Mouse (Mus musculus): Measurements from ENCODE around the gene Gabrb1. TPM values are rescaled to one million over a fixed set of nuclear protein-coding genes. Genes with fewer than 3 reads are reported as not detected.

The Gabrb1 gene
- total RNA-seq, 2 experiments from 2014 or later, result not detected

DNA sequence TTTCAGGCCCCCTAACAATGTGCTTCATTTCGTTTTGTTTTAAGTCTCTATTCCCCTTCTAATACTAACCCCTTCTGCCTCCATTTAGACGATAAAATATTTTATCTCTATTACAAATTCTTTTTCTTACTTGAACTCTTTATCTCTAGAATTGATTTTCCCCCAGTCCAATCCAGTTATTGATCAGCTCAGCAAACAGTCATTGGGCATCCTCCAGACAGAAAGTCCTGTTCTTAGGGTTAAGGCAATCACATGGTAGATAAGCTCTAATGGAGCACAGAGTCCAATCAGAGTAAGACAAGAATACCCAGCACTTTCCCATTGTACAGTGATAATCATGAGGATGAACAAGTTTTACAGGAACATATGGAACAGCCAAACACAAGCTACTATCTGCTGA lies 172.4 kb downstream of the Gabrb1 start:
- no peak for DNase-seq

DNA sequence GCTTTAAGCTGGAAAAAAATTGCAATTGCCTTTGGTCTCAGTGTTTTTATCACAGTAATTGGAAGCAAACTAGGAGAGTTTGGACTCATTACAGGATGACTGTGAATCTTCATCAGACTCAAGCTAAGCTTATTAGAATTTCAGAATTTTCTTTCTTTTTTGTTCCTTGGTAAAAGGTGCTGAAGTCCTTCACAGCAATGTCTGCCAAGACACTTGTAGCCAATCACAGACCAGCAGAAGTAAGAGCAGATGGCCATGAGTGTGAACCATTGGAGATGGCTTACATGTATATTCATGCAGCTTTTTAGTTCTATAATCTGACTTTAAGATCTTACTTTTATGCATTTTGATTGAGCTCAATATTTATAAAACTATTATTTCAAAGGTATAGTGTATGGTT lies 184.3 kb downstream of the Gabrb1 start:
- DNase-seq, result no peak

DNA sequence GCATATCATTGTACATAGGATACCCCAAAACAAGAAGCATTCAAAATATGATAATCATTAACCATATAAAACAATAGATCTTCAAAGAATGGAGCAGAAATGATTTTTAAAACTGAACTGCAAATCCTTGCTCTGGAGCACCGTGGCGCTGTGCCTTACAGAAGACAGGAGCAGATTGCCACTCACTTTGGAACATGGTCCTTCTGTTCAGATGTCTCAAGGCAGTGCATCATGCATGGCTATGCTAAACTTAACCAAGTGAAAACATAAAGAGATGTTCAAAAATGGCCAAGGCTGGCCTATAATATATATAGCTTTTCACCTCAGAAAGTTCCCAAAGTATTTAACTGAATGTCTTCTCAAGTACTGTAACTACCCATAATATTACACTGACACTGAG lies 240.3 kb downstream of the Gabrb1 start:
- no peak for DNase-seq

DNA sequence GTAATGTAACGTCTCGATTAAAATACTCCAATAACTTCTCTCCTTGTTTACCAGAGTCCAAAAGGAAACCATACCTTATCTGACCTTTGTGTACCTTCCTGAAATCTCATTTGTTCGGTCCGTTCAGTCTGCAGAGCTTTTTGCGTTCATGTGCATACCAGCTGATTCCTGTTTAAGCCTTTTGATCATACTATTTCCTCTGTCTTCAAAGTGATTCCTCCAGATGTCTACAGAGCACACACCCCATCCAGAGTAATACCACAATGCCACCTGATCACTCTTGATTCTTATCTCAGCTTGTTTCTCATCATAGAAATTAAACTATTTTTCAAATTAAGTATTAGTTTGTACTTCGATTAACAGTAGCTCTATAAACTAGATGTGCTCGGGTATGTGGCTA lies 245.5 kb downstream of the Gabrb1 start:
- DNase-seq, result no peak

DNA sequence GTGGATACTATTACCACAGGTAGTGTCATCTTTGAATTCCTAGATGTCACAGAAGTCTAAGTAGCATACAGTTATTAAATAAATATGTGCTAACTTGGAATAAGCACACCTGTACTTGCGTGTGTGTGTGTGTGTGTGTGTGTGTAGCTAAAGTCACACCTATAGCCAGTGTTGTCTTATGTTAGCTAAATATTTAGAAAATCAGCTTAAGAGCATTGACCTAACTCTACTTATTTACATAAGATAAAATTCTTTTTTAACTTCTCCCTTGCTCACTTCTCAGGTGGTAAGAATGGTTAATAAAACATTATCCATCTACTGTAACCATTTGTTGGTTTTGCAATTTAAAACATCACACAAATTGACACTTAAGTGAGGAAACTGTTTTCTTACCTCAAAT lies 256.1 kb downstream of the Gabrb1 start:
- DNase-seq, result no peak

DNA sequence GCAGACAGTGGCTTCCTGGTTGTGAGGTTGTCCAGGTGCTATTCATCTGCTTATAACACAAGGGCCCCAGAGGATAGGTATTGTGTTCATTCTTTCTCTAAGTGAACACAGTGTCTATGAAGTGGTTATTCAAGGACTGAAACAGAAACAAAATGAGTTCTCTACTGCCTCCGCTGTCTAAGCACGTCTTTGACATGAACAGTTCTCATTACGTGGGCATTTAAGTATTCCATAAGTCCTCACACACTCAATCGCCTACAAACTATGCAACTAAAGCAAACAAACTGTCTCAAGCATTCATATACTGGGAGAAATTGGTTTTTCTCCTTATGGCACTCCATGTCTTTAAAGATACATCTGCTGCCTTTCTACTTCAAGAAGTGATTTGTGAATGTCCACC lies 257.8 kb downstream of the Gabrb1 start:
- DNase-seq, result no peak

DNA sequence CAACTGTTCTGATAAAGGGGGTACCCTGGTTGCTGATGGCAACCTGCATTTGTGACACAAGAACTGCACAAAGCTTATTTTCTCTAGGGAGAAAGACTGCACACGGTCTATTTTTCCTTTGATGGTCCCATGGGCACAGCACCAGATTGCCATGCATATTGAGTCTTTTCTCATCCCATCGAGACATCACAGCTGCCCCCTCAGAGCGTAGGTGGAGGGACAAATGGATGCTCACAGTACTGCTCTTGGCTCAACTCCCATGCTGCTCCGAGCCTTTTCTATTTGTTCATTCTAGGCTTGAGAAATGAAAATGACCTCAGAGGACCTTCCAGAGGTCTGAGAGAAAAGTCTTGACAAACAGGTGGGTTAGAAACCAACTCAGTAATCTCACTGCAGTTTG lies 259.3 kb downstream of the Gabrb1 start:
- DNase-seq, result no peak

DNA sequence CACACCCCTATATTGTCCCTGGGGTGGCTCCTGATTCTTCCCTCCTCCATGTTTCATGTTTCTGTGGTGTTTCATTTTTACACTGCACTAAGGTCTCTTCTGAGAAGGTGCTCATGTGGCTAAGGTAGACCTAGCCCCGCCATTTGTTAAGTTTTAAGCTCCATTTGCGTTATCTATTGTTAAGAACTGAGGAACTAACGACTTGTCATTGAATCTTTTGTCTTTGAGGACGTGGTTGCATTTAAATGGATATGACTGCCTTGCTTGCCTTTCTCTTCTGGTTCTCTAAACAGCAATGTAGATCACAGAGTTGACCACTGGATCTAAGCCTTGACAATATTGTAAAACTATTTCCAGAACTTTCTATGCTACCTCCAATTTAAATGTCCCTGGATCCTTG lies 265.7 kb downstream of the Gabrb1 start:
- DNase-seq, result no peak

DNA sequence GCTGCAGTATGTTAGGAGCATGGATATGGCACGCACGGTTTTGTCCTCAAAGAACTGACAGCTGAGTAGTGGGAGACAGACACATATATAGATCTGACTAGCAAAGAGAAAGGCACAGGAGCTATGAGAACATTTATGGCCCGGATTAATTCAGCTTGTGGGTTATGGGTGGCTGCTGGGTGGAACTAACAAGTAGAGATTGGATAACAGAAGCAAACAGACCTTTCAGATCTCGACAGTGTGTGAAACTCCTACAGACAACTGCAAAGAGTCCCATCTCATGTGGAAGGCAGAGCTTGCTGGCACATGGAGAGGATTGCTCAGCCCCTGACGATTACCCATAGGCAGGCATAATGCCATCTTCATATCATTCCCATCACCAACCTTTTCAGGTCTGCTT lies 268.4 kb downstream of the Gabrb1 start:
- DNase-seq, result no peak

DNA sequence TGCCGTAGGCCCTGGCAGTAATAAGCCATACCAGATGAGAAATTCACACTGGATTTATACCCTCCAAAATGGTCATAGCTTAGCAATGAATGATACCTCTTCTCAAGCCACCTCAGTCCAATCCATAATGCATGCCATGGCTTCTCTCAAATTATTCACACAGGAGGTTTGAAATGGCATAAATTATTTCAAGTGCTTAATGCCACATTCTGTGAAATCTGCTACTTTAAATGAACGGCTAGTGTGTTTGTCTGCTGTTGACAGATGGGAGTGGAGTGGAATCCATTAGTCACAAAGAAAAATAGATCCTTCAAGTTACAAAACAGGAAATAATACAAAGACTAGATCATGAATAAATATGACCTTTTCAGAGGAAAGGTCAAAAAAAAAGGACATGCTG lies 272.1 kb downstream of the Gabrb1 start:
- no peak for DNase-seq

DNA sequence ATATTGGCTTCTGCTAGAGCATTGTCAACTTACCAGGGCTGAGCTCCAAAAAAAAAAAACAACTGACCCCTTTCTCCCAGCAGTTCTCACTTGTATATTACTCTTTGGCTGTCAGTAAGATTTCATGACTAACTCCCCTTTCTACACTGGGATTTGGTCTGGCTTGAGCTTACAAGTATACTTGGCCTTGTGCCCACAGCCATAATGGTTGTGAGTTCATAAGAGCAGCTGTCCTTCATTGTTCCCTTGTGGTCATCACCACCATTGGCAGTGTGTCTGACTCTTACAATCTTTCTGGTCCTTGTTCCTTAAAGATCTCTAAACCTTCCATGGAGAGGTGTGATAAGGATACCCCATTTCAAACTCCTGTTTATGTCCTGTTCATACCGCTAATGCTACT lies 293.5 kb downstream of the Gabrb1 start:
- no peak for DNase-seq

DNA sequence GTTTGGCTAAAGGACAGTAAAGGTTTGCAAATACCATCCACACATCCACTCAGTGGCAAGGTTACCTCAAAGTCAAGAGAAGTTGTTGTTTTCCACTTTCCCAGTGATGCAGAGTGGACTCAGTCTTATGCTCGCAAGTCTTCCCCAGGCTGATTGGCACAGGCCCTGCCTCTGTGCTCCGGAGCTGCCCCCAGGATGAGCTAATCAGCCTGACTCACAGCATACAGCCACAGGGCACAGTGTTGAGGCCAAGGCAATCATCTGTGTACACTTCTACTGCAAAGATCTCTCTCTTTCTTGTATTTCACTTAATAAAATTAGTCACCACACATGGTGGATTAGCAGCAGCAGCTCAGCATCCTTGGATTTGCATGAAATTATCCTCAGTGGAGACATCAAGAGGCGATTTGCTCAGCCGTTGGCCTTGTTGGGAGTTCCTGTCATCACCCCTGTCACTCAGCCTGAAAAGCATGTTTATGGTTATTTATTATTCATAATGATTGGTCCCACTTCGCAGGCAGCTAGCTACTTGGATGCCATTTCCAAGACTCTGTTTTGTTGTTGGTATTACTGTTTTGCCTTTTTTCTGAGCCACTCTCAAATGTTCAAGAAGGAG lies 297.3 kb downstream of the Gabrb1 start:
- no peak for DNase-seq

DNA sequence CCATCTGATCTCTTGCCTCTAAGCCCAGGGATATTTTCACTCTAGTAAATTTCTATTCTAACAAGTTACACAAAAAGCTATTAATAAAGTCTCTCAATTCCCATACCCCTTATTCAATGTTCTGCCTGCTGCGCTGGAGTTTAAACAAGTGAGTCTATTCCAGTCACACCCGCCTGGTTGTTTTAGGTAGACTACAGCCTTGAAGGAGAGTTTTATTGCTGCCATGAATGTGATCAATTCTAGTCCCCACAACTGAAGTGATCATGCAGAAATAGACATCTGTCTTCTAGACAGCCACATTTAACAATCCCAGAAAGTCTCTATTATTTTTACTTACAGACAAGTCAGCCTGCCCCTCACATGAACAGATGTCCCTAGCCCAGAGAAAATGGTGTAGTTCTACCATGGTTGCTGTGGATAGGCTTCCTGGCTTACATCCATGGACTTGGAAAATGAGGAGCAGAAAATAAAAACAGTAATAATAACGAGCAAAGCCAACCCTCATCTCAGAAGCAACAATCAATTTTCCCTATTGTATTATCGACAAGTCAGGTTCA lies 307.0 kb downstream of the Gabrb1 start:
- DNase-seq, result no peak

DNA sequence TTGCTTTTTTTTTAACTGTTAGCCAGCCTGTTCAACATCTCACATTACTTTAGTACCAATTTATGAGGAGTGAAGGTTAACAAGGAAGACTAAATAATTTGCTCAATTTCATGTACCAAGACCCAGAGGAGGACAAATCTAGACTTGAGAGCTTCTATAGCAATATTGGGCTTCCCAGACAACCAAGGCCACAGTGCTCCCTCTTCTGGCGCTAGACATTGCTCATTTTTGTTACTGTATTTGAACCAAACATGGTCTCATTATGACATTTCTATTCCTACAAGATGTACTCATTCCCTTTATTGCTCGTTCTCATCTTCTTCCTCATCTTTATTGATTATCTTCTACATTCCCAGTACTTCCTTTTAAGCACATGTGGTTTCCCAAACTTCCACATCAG lies 307.6 kb downstream of the Gabrb1 start:
- DNase-seq, result no peak

DNA sequence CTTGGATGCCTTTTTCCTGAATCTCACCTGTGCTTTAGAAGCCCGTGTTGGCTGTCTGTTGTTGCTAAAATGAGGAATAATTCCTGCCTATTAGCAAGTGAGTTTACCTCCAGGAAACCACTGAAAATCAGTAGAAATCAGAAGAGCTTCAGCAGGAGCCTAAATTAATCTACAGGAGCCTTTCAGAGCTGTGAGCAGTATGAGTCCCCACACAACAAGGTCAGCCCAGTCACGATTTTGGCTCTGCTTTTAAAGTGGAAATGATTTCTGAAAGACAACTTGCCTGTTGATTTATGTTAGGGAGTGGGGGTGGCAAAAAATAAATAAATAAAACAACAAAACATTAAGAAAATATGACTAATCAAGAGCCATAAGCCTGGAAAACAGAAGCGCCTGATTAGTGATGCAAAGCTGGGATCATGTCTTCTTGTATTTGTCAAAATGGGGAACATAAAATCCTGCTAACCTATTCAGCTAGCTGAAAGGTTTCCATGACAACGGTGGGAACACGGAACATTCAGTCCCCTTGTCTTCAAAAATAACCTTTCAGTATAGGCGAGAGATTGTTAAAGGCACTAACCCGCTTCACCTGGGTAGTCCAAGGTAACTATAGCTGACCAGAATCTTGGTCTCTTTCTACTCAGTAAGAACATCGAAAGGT lies 312.4 kb downstream of the Gabrb1 start:
- no peak for DNase-seq

DNA sequence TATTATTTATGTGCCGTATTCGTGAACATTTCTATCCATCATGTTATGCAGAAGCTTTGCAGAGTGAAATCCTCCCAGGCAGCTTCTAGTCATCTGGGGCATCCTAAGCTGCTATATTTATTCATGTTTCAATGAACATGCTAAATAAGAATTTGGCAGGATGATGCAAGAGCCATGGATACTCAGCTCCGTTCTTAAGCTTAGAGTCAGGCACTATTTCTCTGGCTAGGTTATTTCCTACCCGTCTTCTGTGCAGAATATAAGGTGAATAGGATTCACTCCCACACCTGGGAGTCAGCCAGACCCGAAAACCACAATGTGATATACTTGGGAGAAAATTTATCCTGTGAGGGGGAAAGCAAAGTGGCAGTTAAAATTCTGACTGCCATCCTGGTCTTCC lies 314.9 kb downstream of the Gabrb1 start:
- no peak for DNase-seq

DNA sequence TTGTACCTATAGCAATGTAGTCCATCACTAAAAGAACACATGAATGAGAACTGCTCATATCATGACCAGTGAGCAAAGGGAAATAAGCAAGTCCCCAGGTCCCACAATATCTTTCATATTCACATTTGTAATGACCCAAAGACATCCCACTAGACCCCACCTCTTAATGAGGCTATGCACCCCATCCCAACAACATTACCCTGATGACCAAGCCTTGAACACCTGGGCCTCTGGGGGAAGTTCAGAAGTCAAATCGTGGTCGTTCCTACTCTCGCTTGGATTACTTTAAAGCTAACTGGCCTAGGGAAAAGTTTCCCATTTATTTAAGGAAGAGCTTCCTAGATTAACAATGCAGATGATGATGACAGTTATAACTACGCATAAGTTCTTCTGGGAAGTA lies 318.2 kb downstream of the Gabrb1 start:
- no peak for DNase-seq

DNA sequence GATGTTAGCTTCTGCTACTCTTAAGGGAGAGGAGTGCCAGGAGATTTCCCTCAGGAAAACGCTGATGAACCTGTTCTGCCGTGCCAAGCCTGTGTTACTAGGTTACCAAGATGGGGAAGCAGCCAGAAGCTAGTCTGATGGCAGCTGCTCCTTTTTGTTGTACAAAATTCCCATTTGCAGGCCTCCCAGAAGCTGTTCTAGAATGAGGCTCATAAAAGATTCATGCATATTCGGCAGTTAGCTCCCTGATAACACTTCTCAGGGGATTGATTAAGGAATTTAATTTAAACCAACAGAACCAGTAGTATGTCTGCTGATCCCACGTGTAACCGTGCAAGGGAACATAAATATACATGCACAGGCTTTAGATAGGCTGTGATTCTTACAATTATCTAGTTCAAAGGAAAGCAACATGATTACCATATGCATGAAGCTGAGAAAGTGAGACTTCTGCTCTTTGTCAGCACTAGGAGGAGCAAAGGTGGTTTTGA lies 318.7 kb downstream of the Gabrb1 start:
- no peak for DNase-seq

DNA sequence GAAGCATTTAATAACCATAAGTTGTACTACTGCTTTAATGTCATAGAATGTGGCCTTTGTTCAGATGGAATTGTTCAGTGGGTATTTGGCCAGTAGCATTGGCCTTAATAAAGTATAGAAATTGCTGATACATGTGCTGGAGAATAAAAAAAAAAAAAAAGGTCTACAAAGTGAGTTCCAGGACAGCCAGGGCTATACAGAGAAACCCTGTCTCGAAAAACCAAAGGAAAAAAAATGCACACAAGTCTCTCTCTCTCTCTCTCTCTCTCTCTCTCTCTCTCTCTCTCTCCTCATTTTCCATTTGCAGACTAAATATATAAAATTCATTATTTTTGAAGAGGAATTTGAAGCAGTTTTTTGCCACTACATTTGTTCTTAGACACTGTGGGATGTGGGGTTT lies 328.6 kb downstream of the Gabrb1 start:
- no peak for DNase-seq

DNA sequence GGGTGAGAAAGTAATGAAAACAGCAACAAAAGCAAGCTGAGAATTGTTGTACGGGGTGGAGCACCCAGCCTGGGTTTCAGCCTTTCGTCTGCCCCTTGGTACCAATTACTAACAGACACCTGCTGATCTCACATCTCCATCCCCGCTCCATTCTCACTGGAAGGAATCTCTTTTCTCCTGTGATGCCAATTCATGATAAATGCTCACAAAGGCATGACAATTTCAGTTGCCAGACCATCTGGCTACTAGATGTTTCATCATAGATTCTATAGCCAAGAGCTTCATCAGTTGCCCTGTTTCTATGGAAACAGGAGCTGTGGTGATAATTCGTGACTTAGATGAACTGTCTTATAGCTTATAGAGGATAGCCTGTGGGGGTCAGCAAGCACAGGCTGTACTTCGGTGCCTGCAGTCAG lies 329.1 kb downstream of the Gabrb1 start:
- no peak for DNase-seq

DNA sequence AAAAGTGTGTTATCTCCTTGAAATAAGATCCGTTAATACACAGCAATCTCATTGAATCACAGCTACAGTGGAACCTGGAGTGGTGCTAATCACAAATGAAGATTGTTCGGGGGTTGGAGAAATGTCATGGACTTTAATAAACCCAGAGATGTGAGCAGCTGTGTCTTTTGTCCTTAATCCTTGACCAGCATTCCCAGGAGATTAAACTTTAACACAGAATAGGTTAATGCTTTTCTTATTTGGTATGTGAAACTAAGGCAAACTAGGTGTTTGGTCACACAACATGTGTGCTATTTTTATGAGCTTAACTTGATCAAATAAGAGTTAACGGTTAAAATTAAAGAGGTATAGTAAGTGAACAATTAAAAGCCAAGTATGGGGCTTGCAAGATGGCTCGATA lies 341.6 kb downstream of the Gabrb1 start:
- DNase-seq, result no peak

DNA sequence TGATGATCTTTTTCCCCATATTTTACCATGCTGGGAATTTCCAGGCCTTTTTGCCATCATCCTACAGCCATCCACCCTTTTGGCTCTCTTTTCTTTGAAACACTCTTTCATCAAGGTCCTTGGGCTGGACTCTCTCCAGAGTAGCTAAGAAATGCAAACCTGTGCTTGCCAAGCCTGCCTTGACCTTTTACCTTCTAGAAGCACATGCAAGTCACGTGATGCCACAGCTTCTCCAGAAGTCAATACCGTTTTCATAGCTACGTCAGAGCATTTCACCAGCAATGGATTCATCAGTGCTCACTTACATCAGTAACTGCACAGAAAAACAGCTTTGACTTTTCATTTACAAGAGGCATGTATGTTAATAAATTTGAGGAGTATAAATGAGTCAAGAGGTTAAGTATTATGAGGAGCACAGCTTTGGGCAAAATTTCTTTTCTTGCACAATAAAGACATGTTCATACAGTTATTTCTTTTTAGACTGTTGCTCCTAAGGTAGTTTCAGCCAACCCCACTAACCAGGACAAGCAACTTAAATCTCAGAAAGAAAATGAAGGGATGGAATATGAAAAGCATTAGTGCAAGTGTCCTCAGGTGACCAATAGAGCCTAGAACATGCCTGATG lies 346.0 kb downstream of the Gabrb1 start:
- no peak for DNase-seq

DNA sequence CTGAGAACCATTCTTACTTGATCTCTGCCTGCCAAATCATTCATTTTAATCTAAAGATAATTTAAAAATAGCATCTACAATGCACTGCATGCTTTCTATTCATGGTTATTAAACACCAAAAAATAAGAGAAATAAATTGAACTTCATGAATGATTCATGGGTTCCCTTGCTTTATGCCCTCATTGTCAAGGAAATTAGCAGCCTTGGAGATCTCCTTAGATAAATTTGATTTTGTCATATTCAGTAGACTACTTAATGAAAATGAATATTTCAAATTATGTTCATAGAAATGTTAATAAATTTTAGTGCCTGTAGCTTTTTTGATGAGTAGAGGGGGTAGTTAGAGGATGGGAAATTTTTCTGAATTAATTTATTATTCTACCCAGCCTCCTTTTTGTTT lies 379.0 kb downstream of the Gabrb1 start:
- no peak for DNase-seq
